Mouse (Mus musculus) neural tube, embryonic 11.5 days (tissue): Measurements from ENCODE around the gene Tgfbi. TPM values are rescaled to one million over a fixed set of nuclear protein-coding genes. Genes with fewer than 3 reads are reported as not detected.

ENCODE experiments used
- ATAC-seq: fragments of 200-750 bp; cut with Nextera tagmentation; 2 replicates; pipeline ENCODE4 v1.8.0; 2017; ENCODE audit warnings: moderate number of reproducible peaks, mild to moderate bottlenecking, moderate TSS enrichment, moderate library complexity; ENCODE audit not compliant: insufficient read depth, low FRiP score, low TSS enrichment
- DNase-seq: peaks from one replicate; pipeline ENCODE4 v3.0.0-alpha.2; 2015; ENCODE audit warnings: low spot score
- H3K27ac ChIP-seq: fragments of 300-500 bp; sonication (generic); 2 replicates; pipeline ENCODE4 v1.5.1; 2014; ENCODE audit warnings: low read depth, mild to moderate bottlenecking, low read length
- H3K27me3 ChIP-seq: fragments of 300-500 bp; sonication (generic); 2 replicates; pipeline ENCODE4 v1.6.1; 2014; ENCODE audit warnings: mild to moderate bottlenecking, low read length, mixed read lengths; ENCODE audit not compliant: control insufficient read depth, insufficient read depth
- H3K36me3 ChIP-seq: fragments of 300-500 bp; sonication (generic); 2 replicates; pipeline ENCODE4 v1.6.1; 2014; ENCODE audit warnings: mild to moderate bottlenecking, low read length, moderate library complexity, mixed read lengths; ENCODE audit not compliant: control insufficient read depth, insufficient read depth
- H3K4me1 ChIP-seq: fragments of 300-500 bp; sonication (generic); 2 replicates; pipeline ENCODE4 v1.6.1; 2014; ENCODE audit warnings: low read length, mixed read lengths; ENCODE audit not compliant: control insufficient read depth, insufficient read depth
- H3K4me2 ChIP-seq: fragments of 300-500 bp; sonication (generic); 2 replicates; pipeline ENCODE4 v1.6.1; 2014; ENCODE audit warnings: low read depth, mild to moderate bottlenecking, moderate library complexity
- H3K4me3 ChIP-seq: fragments of 300-500 bp; sonication (generic); 2 replicates; pipeline ENCODE4 v1.5.1; 2014; ENCODE audit warnings: low read depth, low read length
- H3K9ac ChIP-seq: fragments of 300-500 bp; sonication (generic); 2 replicates; pipeline ENCODE4 v1.6.1; 2014; ENCODE audit warnings: mild to moderate bottlenecking, low read length
- H3K9me3 ChIP-seq: fragments of 300-500 bp; sonication (generic); 2 replicates; pipeline ENCODE4 v1.6.1; 2016; ENCODE audit warnings: low read length; ENCODE audit not compliant: control insufficient read depth
- WGBS: fragments of 180-500 bp; shearing (Covaris S2); extraction: QIAGEN DNeasy Blood & Tissue Kit; methylation state at CpG from one replicate; pipeline ENCODE4 v1.1.7; 2014; 5-methylcytosine and 5-hydroxymethylcytosine counted together
- polyA plus RNA-seq: library from polyadenylated mRNA; unstranded; fragments of >200 nt; fragmentation: Nextera tagmentation; extraction: Ambion mirVana; gene quantifications from 2 replicates; pipeline ENCODE4 v1.2.1, GENCODE M21; 2014

Gene Tgfbi
- polyA plus RNA-seq, 1 experiment from 2014 or later = 50.6 TPM

GRCm38 (mm10) chr13:56615223-56615622, 5.9 kb downstream of the Tgfbi start:
- Histone ChIP-seq H3K4me3 (no peak overlapping the region), H3K36me3 (no peaks in the 10 kb centered on the region), H3K4me2 (no peak overlapping the region), H3K27ac (no peak overlapping the region), H3K27me3 (no peaks in the 10 kb centered on the region), H3K9ac (no peak overlapping the region), H3K9me3 (no peaks in the 10 kb centered on the region), H3K4me1 (peaks cover 5% of the 10 kb centered on the region)
- ATAC-seq (no peak), DNase-seq (no peak)
- 71% methylated on average over 10 of the region's 10 CpGs for WGBS

- H3K9me3 ChIP-seq = no peaks in the 10 kb centered on the region
- WGBS = 82% methylated on average over 9 of the region's 9 CpGs
- DNase-seq (no peak), ATAC-seq (no peak)
- H3K36me3 ChIP-seq = no peaks in the 10 kb centered on the region
- H3K4me3 ChIP-seq = no peak overlapping the region
- no peaks in the 10 kb centered on the region for H3K27me3 ChIP-seq
- no peak overlapping the region for H3K9ac ChIP-seq
- peaks cover 5% of the 10 kb centered on the region for H3K4me1 ChIP-seq
- H3K4me2 ChIP-seq = no peak overlapping the region
- no peak overlapping the region for H3K27ac ChIP-seq
Measured at GRCm38 (mm10) chr13:56615864-56616263, 6.5 kb downstream of the Tgfbi start.

- DNase-seq (no peak), ATAC-seq (no peak)
- H3K27ac ChIP-seq = no peak overlapping the region
- no peak overlapping the region for H3K9ac ChIP-seq
- no peak overlapping the region for H3K4me3 ChIP-seq
- no peaks in the 10 kb centered on the region for H3K9me3 ChIP-seq
- WGBS = 56% methylated on average over 7 of the region's 7 CpGs
- H3K4me2 ChIP-seq = no peak overlapping the region
- H3K27me3 ChIP-seq = no peaks in the 10 kb centered on the region
- H3K4me1 ChIP-seq = peaks cover 5% of the 10 kb centered on the region
- H3K36me3 ChIP-seq = no peaks in the 10 kb centered on the region
Measured at GRCm38 (mm10) chr13:56616386-56616785, 7.1 kb downstream of the Tgfbi start.

GRCm38 (mm10) chr13:56617197-56617596, 7.9 kb downstream of the Tgfbi start:
- peaks cover 2% of the 10 kb centered on the region for H3K4me1 ChIP-seq
- H3K4me2 ChIP-seq = no peak overlapping the region
- WGBS = 98% methylated on average over 2 of the region's 2 CpGs
- DNase-seq (no peak), ATAC-seq (no peak)
- H3K36me3 ChIP-seq = no peaks in the 10 kb centered on the region
- no peaks in the 10 kb centered on the region for H3K27me3 ChIP-seq
- no peak overlapping the region for H3K9ac ChIP-seq
- H3K27ac ChIP-seq = no peak overlapping the region
- H3K4me3 ChIP-seq = no peak overlapping the region
- H3K9me3 ChIP-seq = no peaks in the 10 kb centered on the region

- H3K27ac ChIP-seq = 0 out of 2 replicates have a peak overlapping the region, but pooled peaks have one; percentile 6
- no peak overlapping the region for H3K4me2 ChIP-seq
- ATAC-seq (no peak), DNase-seq (no peak)
- no peak overlapping the region for H3K4me3 ChIP-seq
- H3K9ac ChIP-seq = no peak overlapping the region
- H3K9me3 ChIP-seq = no peaks in the 10 kb centered on the region
- peaks cover 2% of the 10 kb centered on the region for H3K36me3 ChIP-seq
- H3K4me1 ChIP-seq = 0 out of 2 replicates have a peak, but pooled peaks cover 2% of the 10 kb centered on the region
- no peaks in the 10 kb centered on the region for H3K27me3 ChIP-seq
- WGBS = 58% methylated on average over 8 of the region's 8 CpGs
Measured at GRCm38 (mm10) chr13:56622201-56622757, 13.0 kb downstream of the Tgfbi start.

- Histone ChIP-seq H3K4me3 (no peak overlapping the region), H3K27me3 (no peaks in the 10 kb centered on the region), H3K36me3 (peaks cover 2% of the 10 kb centered on the region), H3K4me2 (no peak overlapping the region), H3K9ac (no peak overlapping the region), H3K4me1 (0 out of 2 replicates have a peak, but pooled peaks cover 2% of the 10 kb centered on the region), H3K27ac (no peak overlapping the region), H3K9me3 (no peaks in the 10 kb centered on the region)
- 93% methylated on average over 6 of the region's 6 CpGs for WGBS
- ATAC-seq (no peak), DNase-seq (no peak)
Measured at GRCm38 (mm10) chr13:56626524-56626923, 17.2 kb downstream of the Tgfbi start.

- ATAC-seq = no peak
- 93% methylated on average over 4 of the region's 4 CpGs for WGBS
- H3K36me3 ChIP-seq = no peaks in the 10 kb centered on the region
- H3K4me2 ChIP-seq = no peak overlapping the region
- H3K9me3 ChIP-seq = no peaks in the 10 kb centered on the region
- no peak overlapping the region for H3K27ac ChIP-seq
- H3K9ac ChIP-seq = no peak overlapping the region
- H3K4me3 ChIP-seq = no peak overlapping the region
- H3K4me1 ChIP-seq = no peaks in the 10 kb centered on the region
- DNase-seq = no peak
- no peaks in the 10 kb centered on the region for H3K27me3 ChIP-seq
Measured at GRCm38 (mm10) chr13:56630081-56630480, 20.8 kb downstream of the Tgfbi start.

GRCm38 (mm10) chr13:56630552-56630951, 21.2 kb downstream of the Tgfbi start:
- Histone ChIP-seq H3K4me2 (no peak overlapping the region), H3K27me3 (no peaks in the 10 kb centered on the region), H3K9ac (no peak overlapping the region), H3K4me3 (no peak overlapping the region), H3K9me3 (no peaks in the 10 kb centered on the region), H3K4me1 (no peaks in the 10 kb centered on the region), H3K36me3 (no peaks in the 10 kb centered on the region), H3K27ac (no peak overlapping the region)
- no peak for ATAC-seq
- WGBS = 19% methylated on average over 6 of the region's 6 CpGs
- DNase-seq = no peak

GRCm38 (mm10) chr13:56631332-56631731, 22.0 kb downstream of the Tgfbi start:
- no peak for ATAC-seq
- WGBS = 95% methylated on average over 7 of the region's 7 CpGs

More at GRCm38 (mm10) chr13:56631332-56631731, 22.0 kb downstream of the Tgfbi start:
- H3K4me1 ChIP-seq = no peaks in the 10 kb centered on the region
- H3K9me3 ChIP-seq = no peaks in the 10 kb centered on the region
- no peak for DNase-seq
- no peak overlapping the region for H3K4me3 ChIP-seq
- H3K9ac ChIP-seq = no peak overlapping the region
- no peaks in the 10 kb centered on the region for H3K27me3 ChIP-seq
- H3K27ac ChIP-seq = no peak overlapping the region
- H3K4me2 ChIP-seq = no peak overlapping the region
- no peaks in the 10 kb centered on the region; the same call in 1 of the 2 replicates for H3K36me3 ChIP-seq
